Comparison of ENCODE assay signal across 24 mouse cellular contexts in the genomic region with DNA sequence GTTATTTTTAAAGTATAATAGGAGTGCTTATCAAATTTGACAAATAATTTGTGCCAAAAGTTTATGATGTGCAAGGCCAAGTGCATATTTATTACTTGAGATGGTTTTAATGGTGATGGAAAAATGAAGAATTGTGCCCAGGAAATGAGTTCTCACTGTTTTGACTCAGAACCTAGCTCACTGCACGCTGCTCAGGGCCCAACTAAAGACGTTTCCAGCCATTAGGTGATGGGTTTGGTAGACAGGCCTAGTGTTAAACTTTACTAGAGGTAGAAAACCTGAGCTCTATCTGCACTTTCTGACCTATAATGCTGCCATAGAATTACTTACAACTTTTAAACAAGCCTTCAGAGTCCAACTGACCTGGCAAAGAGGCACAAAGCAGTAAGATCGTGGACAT. TPM values are rescaled to one million over a fixed set of nuclear protein-coding genes. Genes with fewer than 3 reads are reported as not detected.
DNase-seq lines count a peak whose midpoint lies in the region; ATAC-seq and TF ChIP-seq lines count a peak whose summit lies in the region.
"Had no signal": no experiment of that assay in that cellular context is flagged by ENCODE, and none has a peak within 500 bp of the region (broad histone marks: within the 10 kb centered on the region; RNA-seq: fewer than 3 reads in every experiment).

No protein-coding gene starts in this region.

- no peak for DNase-seq in lung, adult 2 months
- DNase-seq in lung, postnatal 0 days (ENCODE audit: low spot score) = no peak
- peak; percentile 68 for DNase-seq in A20 (ENCODE audit: low read depth, low spot score)
- peak; percentile 67 for DNase-seq in CD4-positive, CD25-positive, alpha-beta regulatory T cell, adult 2 months (ENCODE audit: low read depth, low spot score)
- DNase-seq in induced T-regulatory cell, adult 2 months (ENCODE audit: low read depth) = peak; percentile 82
- no peak for DNase-seq in retina, postnatal 1 day
- no peak for DNase-seq in frontal cortex, adult 2 months (ENCODE audit: extremely low spot score in 1 of 2, low spot score in 1 of 2)
- DNase-seq: adrenal gland, postnatal 36 days; cerebellum, adult 11-12 months; cerebellum, postnatal 14 days; gastrocnemius, adult 2 months; heart, postnatal 14 days; kidney, adult 2 months; layer of hippocampus, adult 9-11 months; lung, adult 18-20 months; right cerebral cortex, postnatal 4 days had no signal

- ATAC-seq in lung, postnatal 0 days = no peak
- ATAC-seq: midbrain, embryonic 15.5 days had no signal

- no peak overlapping the region for H3K9ac ChIP-seq in lung, postnatal 0 days (replicated peaks; ENCODE audit: low read depth)
- H3K9ac ChIP-seq: embryonic facial prominence, embryonic 12.5 days; forebrain, embryonic 12.5 days; midbrain, embryonic 15.5 days; neural tube, embryonic 13.5 days had no signal

- TF ChIP-seq CTCF in lung, adult 2 months (IDR thresholded peaks at IDR 0.05; ENCODE audit: insufficient read depth, low read length) = no peak
- TF ChIP-seq CTCF in lung, postnatal 0 days (IDR thresholded peaks at IDR 0.05) = no peak

- WGBS in lung, adult 2 months = 52% methylated on average over 3 of the region's 3 CpGs
- 63% methylated on average over 3 of the region's 3 CpGs for WGBS in lung, postnatal 0 days

- H3K4me2 ChIP-seq in lung, postnatal 0 days (replicated peaks; ENCODE audit: low read depth, low read length) = no peak overlapping the region
- H3K4me2 ChIP-seq: embryonic facial prominence, embryonic 12.5 days; forebrain, embryonic 12.5 days; midbrain, embryonic 15.5 days; neural tube, embryonic 13.5 days had no signal

- H3K4me3 ChIP-seq in lung, adult 2 months (replicated peaks; ENCODE audit: extremely low read depth, low read depth, low read length) = peak overlapping the region; percentile 10
- no peak overlapping the region for H3K4me3 ChIP-seq in lung, postnatal 0 days (ENCODE audit: low read depth, low read length)
- H3K4me3 ChIP-seq: embryonic facial prominence, embryonic 12.5 days; forebrain, embryonic 12.5 days; gastrocnemius, adult 2 months; heart, embryonic 10.5 days; midbrain, embryonic 15.5 days; neural tube, embryonic 13.5 days had no signal

- no peaks in the 10 kb centered on the region for H3K27me3 ChIP-seq in lung, postnatal 0 days (replicated peaks; ENCODE audit: insufficient read depth, low read length)
- H3K27me3 ChIP-seq: embryonic facial prominence, embryonic 12.5 days; forebrain, embryonic 12.5 days; megakaryocyte, embryonic 14.5 days; midbrain, embryonic 15.5 days; neural tube, embryonic 13.5 days had no signal

- no peak overlapping the region for H3K27ac ChIP-seq in lung, postnatal 0 days (ENCODE audit: low read length)
- H3K27ac ChIP-seq: embryonic facial prominence, embryonic 12.5 days; forebrain, embryonic 12.5 days; gastrocnemius, adult 2 months; heart, embryonic 10.5 days; kidney, postnatal 0 days; midbrain, embryonic 15.5 days; neural tube, embryonic 13.5 days had no signal

- no peak for TF ChIP-seq EP300 in lung, postnatal 0 days (IDR thresholded peaks at IDR 0.05)

- TF ChIP-seq POLR2A in lung, adult 2 months (IDR thresholded peaks at IDR 0.05; ENCODE audit: borderline replicate concordance, extremely low read depth, low read depth, low read length) = no peak

- H3K9me3 ChIP-seq in lung, postnatal 0 days (ENCODE audit: low read length) = no peaks in the 10 kb centered on the region
- H3K9me3 ChIP-seq: embryonic facial prominence, embryonic 12.5 days; forebrain, embryonic 12.5 days; heart, embryonic 10.5 days; megakaryocyte, embryonic 14.5 days; midbrain, embryonic 15.5 days; neural tube, embryonic 13.5 days had no signal

- no peaks in the 10 kb centered on the region for H3K36me3 ChIP-seq in lung, postnatal 0 days (ENCODE audit: insufficient read depth, low read length)
- H3K36me3 ChIP-seq: embryonic facial prominence, embryonic 12.5 days; forebrain, embryonic 12.5 days; heart, embryonic 10.5 days; midbrain, embryonic 15.5 days; neural tube, embryonic 13.5 days had no signal

- no peaks in the 10 kb centered on the region for H3K4me1 ChIP-seq in lung, adult 2 months (ENCODE audit: control insufficient read depth, insufficient read depth, low read length)
- no peaks in the 10 kb centered on the region for H3K4me1 ChIP-seq in lung, postnatal 0 days (ENCODE audit: insufficient read depth, low read depth, low read length)
- H3K4me1 ChIP-seq: embryonic facial prominence, embryonic 12.5 days; forebrain, embryonic 12.5 days; heart, embryonic 10.5 days; midbrain, embryonic 15.5 days; neural tube, embryonic 13.5 days had no signal

RNA-seq across cellular contexts. Expression of a gene that starts 3.0 kb away (rescaled TPM):
- 37.0 and 38.1 TPM in 2 replicates for polyA plus RNA-seq in lung, adult 2 months (2012; rRNA removed)
- polyA plus RNA-seq in lung, postnatal 0 days (2015; fragmentation: Nextera tagmentation; extraction: Ambion mirVana) = 9.3 and 10.7 TPM in 2 replicates
- 2.0 and 2.6 TPM in 2 replicates for polyA plus RNA-seq in frontal cortex, adult 2 months (2012; rRNA removed)
- polyA plus RNA-seq: C2C12 had no signal

Comparison
In these comparisons a context has a peak if more than half of its experiments do, and no peak if none do; other contexts are left out.
1. DNase-seq: peak in A20 (single experiment), CD4-positive, CD25-positive, alpha-beta regulatory T cell, adult 2 months (single experiment) and induced T-regulatory cell, adult 2 months (single experiment); none in lung, adult 2 months (single experiment), lung, postnatal 0 days (single experiment), retina, postnatal 1 day (single experiment) and frontal cortex, adult 2 months (0 of 2).